Mouse (Mus musculus) hindbrain, embryonic 10.5 days (tissue): ENCODE measurements around the gene Smpd2. TPM values are rescaled to one million over a fixed set of nuclear protein-coding genes. Genes with fewer than 3 reads are reported as not detected.

Experiments
- DNase-seq: peaks from one replicate; pipeline ENCODE4 v3.0.0-alpha.2; 2017; ENCODE audit warnings: low spot score
- H3K27ac ChIP-seq: fragments of 300-500 bp; sonication (generic); 2 replicates; pipeline ENCODE4 v1.5.1; 2016; ENCODE audit warnings: mild to moderate bottlenecking, moderate library complexity
- H3K27me3 ChIP-seq: fragments of 300-500 bp; sonication (generic); 2 replicates; pipeline ENCODE4 v1.6.1; 2016; ENCODE audit warnings: mild to moderate bottlenecking; ENCODE audit not compliant: poor library complexity, insufficient read depth, severe bottlenecking
- H3K36me3 ChIP-seq: fragments of 300-500 bp; sonication (generic); 2 replicates; pipeline ENCODE4 v1.6.1; 2016; ENCODE audit warnings: mild to moderate bottlenecking, moderate library complexity
- H3K4me1 ChIP-seq: fragments of 300-500 bp; sonication (generic); replicated peaks from 2 replicates; pipeline ENCODE4 v1.6.1; 2016; ENCODE audit warnings: mild to moderate bottlenecking
- H3K4me3 ChIP-seq: fragments of 300-500 bp; sonication (generic); 2 replicates; pipeline ENCODE4 v1.5.1; 2016; ENCODE audit warnings: mild to moderate bottlenecking, moderate library complexity
- H3K9me3 ChIP-seq: fragments of 300-500 bp; sonication (generic); 2 replicates; pipeline ENCODE4 v1.6.1; 2016; ENCODE audit warnings: mild to moderate bottlenecking, moderate library complexity
- WGBS: fragments of 180-500 bp; shearing (Covaris S2); methylation state at CpG from one replicate; pipeline ENCODE4 v1.1.7; 2016; 5-methylcytosine and 5-hydroxymethylcytosine counted together
- polyA plus RNA-seq: library from polyadenylated mRNA; unstranded; fragments of >200 nt; fragmentation: Nextera tagmentation; extraction: Ambion mirVana; gene quantifications from 2 replicates; pipeline ENCODE4 v1.2.1, GENCODE M21; 2016

The Smpd2 gene
- polyA plus RNA-seq, 1 experiment from 2014 or later: 57.8 TPM

GRCm38 (mm10) chr10:41464401-41464955, 25.7 kb downstream of the Smpd2 start:
- H3K9me3 ChIP-seq: no peaks in the 10 kb centered on the region
- H3K36me3 ChIP-seq: peaks cover 68% of the 10 kb centered on the region
- DNase-seq: no peak
- 40% methylated on average over 15 of the region's 15 CpGs for WGBS
- no peak overlapping the region for H3K4me3 ChIP-seq
- no peak overlapping the region; the same call in 1 of the 2 replicates for H3K27ac ChIP-seq
- H3K4me1 ChIP-seq: peaks cover 24% of the 10 kb centered on the region
- no peaks in the 10 kb centered on the region for H3K27me3 ChIP-seq

- peaks cover 84% of the 10 kb centered on the region for H3K36me3 ChIP-seq
- H3K4me1 ChIP-seq: peaks cover 19% of the 10 kb centered on the region; the same call in 1 of the 2 replicates
- DNase-seq: no peak
- no peaks in the 10 kb centered on the region for H3K27me3 ChIP-seq
- no peak overlapping the region for H3K4me3 ChIP-seq
- H3K9me3 ChIP-seq: no peaks in the 10 kb centered on the region
- no peak overlapping the region for H3K27ac ChIP-seq
- WGBS: 89% methylated on average over 3 of the region's 3 CpGs
Measured at GRCm38 (mm10) chr10:41461057-41461722, 29.0 kb downstream of the Smpd2 start.

- no peaks in the 10 kb centered on the region for H3K27me3 ChIP-seq
- H3K27ac ChIP-seq: no peak overlapping the region
- no peaks in the 10 kb centered on the region for H3K9me3 ChIP-seq
- peaks cover 86% of the 10 kb centered on the region for H3K36me3 ChIP-seq
- H3K4me1 ChIP-seq: peaks cover 19% of the 10 kb centered on the region; the same call in 1 of the 2 replicates
- no peak for DNase-seq
- H3K4me3 ChIP-seq: no peak overlapping the region
- WGBS: 34% methylated on average over 2 of the region's 2 CpGs
Measured at GRCm38 (mm10) chr10:41460501-41460900, 29.7 kb downstream of the Smpd2 start.

GRCm38 (mm10) chr10:41459990-41460389, 30.2 kb downstream of the Smpd2 start:
- Histone ChIP-seq H3K9me3 (no peaks in the 10 kb centered on the region), H3K27ac (no peak overlapping the region), H3K36me3 (peaks cover 86% of the 10 kb centered on the region), H3K4me3 (no peak overlapping the region), H3K27me3 (no peaks in the 10 kb centered on the region), H3K4me1 (peaks cover 19% of the 10 kb centered on the region; the same call in 1 of the 2 replicates)
- WGBS: 81% methylated on average over 4 of the region's 4 CpGs
- no peak for DNase-seq

GRCm38 (mm10) chr10:41452791-41453190, 37.4 kb downstream of the Smpd2 start:
- Histone ChIP-seq H3K27ac (no peak overlapping the region), H3K4me3 (no peak overlapping the region), H3K9me3 (no peaks in the 10 kb centered on the region), H3K27me3 (no peaks in the 10 kb centered on the region), H3K4me1 (peaks cover 31% of the 10 kb centered on the region), H3K36me3 (peaks cover 53% of the 10 kb centered on the region)
- DNase-seq: no peak
- 94% methylated on average over 3 of the region's 3 CpGs for WGBS

GRCm38 (mm10) chr10:41451656-41452055, 38.5 kb downstream of the Smpd2 start:
- Histone ChIP-seq H3K27me3 (no peaks in the 10 kb centered on the region), H3K36me3 (peaks cover 42% of the 10 kb centered on the region), H3K4me1 (peaks cover 31% of the 10 kb centered on the region), H3K4me3 (no peak overlapping the region), H3K27ac (no peak overlapping the region), H3K9me3 (no peaks in the 10 kb centered on the region)
- DNase-seq: no peak
- WGBS: 93% methylated on average over 9 of the region's 9 CpGs

- Histone ChIP-seq H3K27ac (peak overlapping the region; percentile 89), H3K4me3 (peak overlapping the region; percentile 87), H3K36me3 (peaks cover 34% of the 10 kb centered on the region), H3K27me3 (no peaks in the 10 kb centered on the region), H3K9me3 (no peaks in the 10 kb centered on the region), H3K4me1 (peaks cover 31% of the 10 kb centered on the region)
- DNase-seq: no peak
- WGBS: 60% methylated on average over 18 of the region's 18 CpGs
Measured at GRCm38 (mm10) chr10:41450780-41451522, 39.2 kb downstream of the Smpd2 start.

- peaks cover 31% of the 10 kb centered on the region for H3K4me1 ChIP-seq
- H3K27ac ChIP-seq: peak within 1 kb of the TSS; percentile 89
- H3K9me3 ChIP-seq: no peaks in the 10 kb centered on the region
- DNase-seq: peak; percentile 96
- H3K27me3 ChIP-seq: no peaks in the 10 kb centered on the region
- peak within 1 kb of the TSS; percentile 87 for H3K4me3 ChIP-seq
- 0% methylated on average over 49 of the region's 49 CpGs for WGBS
- peaks cover 27% of the 10 kb centered on the region for H3K36me3 ChIP-seq
Measured at GRCm38 (mm10) chr10:41450137-41450670, 40.0 kb downstream of the Smpd2 start, which contains the start of gene Zbtb24. Gene Zbtb24, plus strand, starts transcription at chr10:41450383.

- DNase-seq: no peak
- Histone ChIP-seq H3K36me3 (peaks cover 23% of the 10 kb centered on the region), H3K27ac (peak overlapping the region; percentile 89), H3K27me3 (no peaks in the 10 kb centered on the region), H3K9me3 (no peaks in the 10 kb centered on the region), H3K4me3 (peak overlapping the region; percentile 87), H3K4me1 (peaks cover 31% of the 10 kb centered on the region)
- WGBS: 15% methylated on average over 14 of the region's 14 CpGs
Measured at GRCm38 (mm10) chr10:41449684-41450083, 40.5 kb downstream of the Smpd2 start.

- Histone ChIP-seq H3K9me3 (no peaks in the 10 kb centered on the region), H3K27me3 (no peaks in the 10 kb centered on the region), H3K4me3 (no peak overlapping the region), H3K27ac (no peak overlapping the region), H3K4me1 (peaks cover 24% of the 10 kb centered on the region), H3K36me3 (peaks cover 16% of the 10 kb centered on the region)
- 77% methylated on average over 1 of the region's 1 CpGs for WGBS
- DNase-seq: no peak
Measured at GRCm38 (mm10) chr10:41448216-41448615, 42.0 kb downstream of the Smpd2 start.
